Mouse (Mus musculus): ENCODE results near the gene Arid4a. TPM values are rescaled to one million over a fixed set of nuclear protein-coding genes. Genes with fewer than 3 reads are reported as not detected.

Arid4a gene
- total RNA-seq, 2 experiments from 2014 or later = 36.1 to 38.4 TPM

- intact Hi-C loops (cut with DNase I) = no loop called here
- DNase-seq = peak; percentile 89
These were observed 121.2 kb downstream of the Arid4a start for GRCm38 (mm10) chr12:71136974-71137491.

- no peak for DNase-seq
- intact Hi-C loops (cut with DNase I) = no loop called here
These were observed 121.9 kb downstream of the Arid4a start for GRCm38 (mm10) chr12:71137686-71138085.

GRCm38 (mm10) chr12:71139258-71139828 is 123.6 kb downstream of the Arid4a start:
- intact Hi-C loops (cut with DNase I) = no loop called here

DNA sequence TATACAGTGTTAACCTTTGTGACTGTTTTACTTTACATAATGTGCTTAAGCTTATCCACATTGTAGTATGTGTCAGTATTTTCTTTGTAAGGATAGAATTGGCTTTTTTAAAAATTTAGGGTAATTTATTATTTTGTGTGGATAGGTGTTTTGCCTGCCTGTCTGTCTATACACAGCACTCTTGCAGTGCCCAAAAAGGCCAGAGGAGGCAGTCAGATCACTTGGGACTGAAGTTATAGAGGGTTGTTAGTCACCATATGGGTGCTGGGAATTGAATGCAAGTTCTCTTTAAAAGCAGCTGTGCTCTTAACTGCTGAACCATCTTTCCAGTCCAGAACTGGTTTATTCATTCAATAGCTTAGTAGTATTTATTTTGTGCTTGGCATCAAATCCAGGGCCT is 125.4 kb downstream of the Arid4a start:
- DNase-seq = no peak
- intact Hi-C loops (cut with DNase I) = no loop called here

More at GRCm38 (mm10) chr12:71139258-71139828, 123.6 kb downstream of the Arid4a start:
- DNase-seq = no peak

GRCm38 (mm10) chr12:71147641-71148040 is 131.9 kb downstream of the Arid4a start:
- intact Hi-C loops (cut with DNase I) = no loop called here
- peak; percentile 39 for DNase-seq

Other genes starting within 250 kb of the Arid4a start
- gene Frmd6, start 190.5 kb upstream of the Arid4a start, total RNA-seq (2021) = 10 to 100 TPM; 21.2 to 24.6 TPM
- gene Actr10, start 78.1 kb upstream of the Arid4a start, total RNA-seq (2021) = 100 to 1,000 TPM; 182 to 192 TPM
- 100 to 1,000 TPM; 272 to 286 TPM for gene Psma3, start 41.4 kb upstream of the Arid4a start, total RNA-seq (2021)
- gene Tomm20l, start 95.4 kb downstream of the Arid4a start, total RNA-seq (2021) = not detected
- gene Timm9, start 120.7 kb downstream of the Arid4a start, total RNA-seq (2021) = 10 to 100 TPM; 71.2 to 75.9 TPM
- gene 2700049A03Rik, start 120.9 kb downstream of the Arid4a start, total RNA-seq (2021) = 10 to 100 TPM in 1 of 2 experiments, 1 to 10 TPM in 1; 9.5 to 10.2 TPM